Mouse (Mus musculus) olfactory bulb, adult 2 months (tissue): ENCODE measurements at regions not wholly inside any gene's neighbourhood (a gene's known extent, or its start where the extent isn't known, plus 50 kb on each side); places are given as distances from the start of the nearest gene placed in this dataset.

ENCODE experiments used
- CTCF ChIP-seq: fragments of 200-500 bp; IDR thresholded peaks from 2 replicates; pipeline ENCODE4 v1.5.1; 2012; ENCODE audit warnings: low read depth, mild to moderate bottlenecking, low read length, moderate library complexity; ENCODE audit not compliant: insufficient read depth
- POLR2A ChIP-seq: fragments of 200-500 bp; IDR thresholded peaks from 2 replicates; pipeline ENCODE4 v1.6.1; 2012; ENCODE audit warnings: mild to moderate bottlenecking, low read depth, low read length, moderate library complexity; ENCODE audit not compliant: insufficient read depth

- TF ChIP-seq CTCF: no peak
- TF ChIP-seq POLR2A: no peak
Observed at GRCm38 (mm10) chr3:38561186-38561585, 76.5 kb upstream of the Ankrd50 start.
